Mouse (Mus musculus): ENCODE measurements around the gene Gm45785.

GRCm38 (mm10) chr7:140797619-140798018 lies 58.5 kb downstream of the Gm45785 start:
- TF ChIP-seq GATA1 (IDR thresholded peaks at IDR 0.05; ENCODE audit: borderline replicate concordance, low read length) (no peak), FLI1 (IDR thresholded peaks at IDR 0.05; ENCODE audit: low read length) (no peak)
